Mouse (Mus musculus): ENCODE results near the gene 1700025C18Rik. TPM values are rescaled to one million over a fixed set of nuclear protein-coding genes. Genes with fewer than 3 reads are reported as not detected.

Gene 1700025C18Rik
- total RNA-seq (2014; fragmentation: Nextera tagmentation) (not detected in 2 replicates), total RNA-seq (2017) (not detected in 2 replicates)

DNA sequence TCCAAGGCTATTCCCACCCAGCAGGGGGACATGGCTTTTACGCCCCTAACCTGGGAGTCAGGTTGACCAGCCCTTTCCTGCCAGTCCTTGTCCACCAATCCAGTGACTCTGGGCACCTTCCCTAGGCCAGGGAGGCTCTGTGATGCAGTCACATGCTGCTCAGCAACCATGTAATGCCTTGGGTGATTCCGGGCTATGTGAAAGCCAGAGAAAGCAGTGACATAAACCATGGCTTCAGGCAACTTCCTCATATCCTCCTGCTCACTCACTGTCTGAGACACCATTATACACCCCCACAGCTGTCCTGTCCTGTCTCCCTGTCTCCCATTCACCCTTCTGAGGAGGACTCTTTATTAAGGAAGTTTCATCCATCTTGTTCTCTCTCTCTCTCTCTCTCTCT, at the start of gene 1700025C18Rik:
1700025C18Rik (minus strand) TSS at position 101 of the 400 bp plus-strand sequence.
- ATAC-seq (replicated peaks; ENCODE audit: poor library complexity, severe bottlenecking), result no peak

DNA sequence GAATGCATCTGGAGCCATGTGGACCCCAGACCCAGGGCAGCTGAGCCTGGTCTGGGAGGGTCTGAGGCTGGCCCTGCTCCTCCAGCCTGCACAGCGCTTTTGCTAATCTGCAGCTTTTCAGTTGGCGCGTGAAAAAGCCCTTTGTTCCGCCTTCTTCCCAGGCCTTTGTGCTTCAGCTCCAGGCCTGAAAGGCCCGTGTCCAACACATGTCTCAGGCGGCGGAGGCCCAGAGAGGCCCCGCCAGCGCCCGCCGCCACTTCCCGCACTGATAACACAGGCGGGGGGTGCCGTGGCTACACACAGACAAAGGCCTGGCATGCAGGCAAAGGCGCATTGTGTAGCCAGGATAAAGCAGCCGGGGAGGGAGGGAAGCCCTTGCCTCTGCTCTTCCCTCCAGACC, 45.5 kb upstream of the 1700025C18Rik start:
- ATAC-seq (replicated peaks; ENCODE audit: poor library complexity, severe bottlenecking), result no peak

DNA sequence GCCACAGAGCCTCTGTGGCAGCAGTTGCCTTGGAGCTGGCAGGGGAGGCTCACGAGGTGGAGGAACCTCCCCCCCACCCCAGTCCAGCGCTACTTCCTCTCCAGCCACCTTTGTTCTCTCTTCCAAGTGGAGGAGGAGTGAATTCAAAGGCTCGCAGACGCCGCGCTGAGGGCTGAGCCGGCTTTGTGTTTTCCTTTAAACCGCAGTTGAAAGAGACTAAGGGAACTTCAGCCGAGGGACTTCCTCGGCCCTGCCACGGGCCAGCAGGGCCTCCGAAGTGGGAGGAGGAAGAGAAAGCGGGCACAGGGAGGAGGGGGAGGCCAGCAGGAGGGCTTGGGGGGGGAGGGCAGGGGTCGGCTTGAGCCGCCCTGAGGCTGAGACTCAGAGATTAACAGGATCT, 43.0 kb upstream of the 1700025C18Rik start:
- peak; percentile 92 for ATAC-seq (replicated peaks; ENCODE audit: poor library complexity, severe bottlenecking)

DNA sequence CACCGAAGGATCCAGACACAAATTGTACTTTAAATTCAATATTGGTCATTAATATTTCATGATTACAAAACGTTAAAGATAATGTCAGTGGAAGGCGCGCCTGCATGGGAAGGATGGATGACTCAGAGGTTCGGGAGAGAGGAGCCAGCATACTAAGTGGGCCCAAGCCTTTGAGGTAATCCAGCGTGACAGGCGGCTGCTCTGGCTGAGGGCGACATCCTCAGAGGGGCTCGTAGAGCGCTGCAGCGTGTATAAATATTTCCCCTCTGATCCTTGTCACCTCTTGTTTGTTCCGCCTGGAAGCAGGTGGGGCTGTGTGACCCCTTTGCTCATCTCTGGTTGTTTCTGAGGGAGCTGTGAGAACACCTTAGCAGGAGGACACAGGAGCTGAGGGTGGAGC, 40.9 kb upstream of the 1700025C18Rik start:
- no peak for ATAC-seq (replicated peaks; ENCODE audit: poor library complexity, severe bottlenecking)

DNA sequence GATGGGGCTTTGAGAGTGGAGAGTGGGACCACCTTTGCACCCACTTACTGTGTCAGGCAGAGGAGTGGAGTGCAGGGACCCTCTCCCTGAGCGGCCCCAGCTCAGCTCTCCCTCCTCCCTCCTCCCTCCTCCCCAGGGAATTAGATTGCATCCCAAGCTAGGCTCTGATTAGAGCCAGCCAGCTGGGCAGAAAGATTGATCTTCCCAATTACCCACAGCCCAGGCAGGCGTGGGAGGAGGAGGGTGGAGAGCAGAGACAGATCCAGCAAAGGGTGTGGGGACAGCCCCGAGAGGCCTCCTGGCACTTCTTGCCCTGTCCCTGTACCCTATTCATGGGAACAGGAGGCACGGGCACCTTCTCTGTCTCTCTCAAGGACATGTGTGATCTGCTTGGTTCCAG, 38.6 kb upstream of the 1700025C18Rik start:
- no peak for ATAC-seq (replicated peaks; ENCODE audit: poor library complexity, severe bottlenecking)

DNA sequence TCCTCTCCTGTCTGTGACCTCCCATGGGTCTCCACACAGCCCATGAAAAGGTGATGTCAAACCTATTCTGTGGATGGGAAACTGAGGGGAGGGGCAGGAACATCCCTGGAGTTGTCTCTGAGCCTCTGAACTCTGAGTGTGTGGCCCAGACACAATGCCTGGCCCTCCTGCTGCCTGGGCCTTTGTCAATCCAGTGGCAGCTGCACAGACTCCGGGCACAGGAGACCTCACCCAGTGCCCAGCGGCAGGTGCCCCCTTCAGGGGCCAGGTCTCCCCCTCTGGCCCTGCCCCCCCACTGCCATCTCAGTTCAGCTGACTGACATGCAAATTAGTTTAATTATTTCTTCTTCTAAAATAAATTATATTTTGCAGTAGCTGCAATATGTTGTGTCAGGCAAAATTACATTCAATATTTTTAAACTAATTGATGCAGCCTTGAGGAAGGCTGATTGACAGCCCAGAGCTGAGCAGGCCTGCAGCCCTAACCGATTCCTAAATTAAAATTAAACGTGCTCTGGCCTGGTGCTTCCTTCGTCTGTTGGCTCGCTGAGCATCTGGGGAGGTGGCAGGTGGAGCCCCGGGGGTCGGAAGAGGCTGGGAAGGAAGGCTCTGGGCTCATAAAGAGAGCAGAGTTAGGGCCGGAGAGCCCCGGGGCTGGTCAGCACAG, 36.5 kb upstream of the 1700025C18Rik start:
- no peak for ATAC-seq (replicated peaks; ENCODE audit: poor library complexity, severe bottlenecking)

DNA sequence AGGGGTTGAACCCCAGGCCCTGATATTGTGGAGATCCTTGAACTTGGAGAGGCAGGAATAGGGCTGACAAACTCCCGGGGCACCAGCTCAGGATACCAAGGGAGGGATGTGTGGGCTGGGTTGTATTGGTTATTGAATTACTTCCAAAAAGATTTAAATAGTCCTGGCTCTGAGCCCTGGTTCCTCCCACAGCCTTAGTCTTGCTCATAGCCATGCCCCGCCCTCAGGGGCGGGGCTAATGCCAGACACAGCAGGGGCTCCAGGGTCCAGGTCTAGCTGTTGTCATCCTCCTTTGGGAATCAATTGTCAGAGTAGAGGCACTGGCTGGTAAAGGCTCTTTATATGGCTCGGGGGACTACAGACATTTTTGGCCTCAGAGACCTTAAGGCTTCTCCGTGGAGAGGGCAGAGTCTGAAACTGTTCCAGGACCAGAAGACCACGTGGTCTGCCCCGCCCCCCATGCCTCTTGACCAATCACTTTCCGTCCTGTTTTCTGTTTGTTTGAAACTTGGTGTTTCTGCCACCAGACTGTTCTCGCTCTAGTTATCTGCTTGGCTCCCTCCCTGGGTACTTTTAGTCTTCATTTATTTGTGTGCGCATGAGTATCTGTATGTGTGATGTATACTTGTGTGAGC, 30.8 kb upstream of the 1700025C18Rik start:
- no peak for ATAC-seq (replicated peaks; ENCODE audit: poor library complexity, severe bottlenecking)

DNA sequence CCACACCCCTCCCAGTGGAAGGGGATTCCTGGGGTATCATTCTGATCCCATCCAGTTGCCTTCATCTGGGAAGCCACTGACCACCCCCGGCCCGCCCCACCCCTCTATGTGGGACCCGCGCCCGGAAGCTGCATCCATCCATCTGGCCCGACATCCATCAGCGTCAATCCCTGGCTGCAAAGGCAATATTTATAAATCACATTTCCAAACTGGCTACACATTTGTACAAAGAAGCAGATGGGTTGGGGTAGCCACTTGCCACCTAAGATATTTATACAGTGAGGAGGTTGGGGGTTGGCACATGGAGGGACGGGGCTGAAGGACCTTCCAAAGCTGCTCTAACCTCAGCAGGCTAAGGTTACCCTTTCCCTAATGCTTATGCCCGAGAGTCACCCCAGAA, 30.2 kb upstream of the 1700025C18Rik start:
- ATAC-seq (replicated peaks; ENCODE audit: poor library complexity, severe bottlenecking), result no peak

DNA sequence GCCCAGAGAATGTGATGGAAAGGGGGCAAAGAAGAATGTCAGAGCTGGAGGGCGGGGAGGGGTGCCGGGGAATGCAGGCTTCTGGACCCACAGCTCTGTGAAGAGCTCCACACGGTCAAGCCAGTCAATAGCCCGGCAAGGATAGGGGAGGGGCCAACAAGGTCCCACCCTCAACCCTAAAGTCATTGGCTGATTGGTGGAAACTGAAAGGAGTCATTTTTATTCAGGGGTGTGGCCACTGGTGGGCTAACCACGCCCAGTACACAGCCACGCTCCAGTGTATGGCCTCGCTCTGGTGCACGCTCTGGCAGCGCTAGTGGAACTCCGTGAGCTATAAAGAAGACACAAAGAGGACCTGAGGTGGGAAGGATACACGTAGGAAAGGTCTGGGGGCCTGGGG, 23.2 kb upstream of the 1700025C18Rik start:
- peak; percentile 41 for ATAC-seq (replicated peaks; ENCODE audit: poor library complexity, severe bottlenecking)

DNA sequence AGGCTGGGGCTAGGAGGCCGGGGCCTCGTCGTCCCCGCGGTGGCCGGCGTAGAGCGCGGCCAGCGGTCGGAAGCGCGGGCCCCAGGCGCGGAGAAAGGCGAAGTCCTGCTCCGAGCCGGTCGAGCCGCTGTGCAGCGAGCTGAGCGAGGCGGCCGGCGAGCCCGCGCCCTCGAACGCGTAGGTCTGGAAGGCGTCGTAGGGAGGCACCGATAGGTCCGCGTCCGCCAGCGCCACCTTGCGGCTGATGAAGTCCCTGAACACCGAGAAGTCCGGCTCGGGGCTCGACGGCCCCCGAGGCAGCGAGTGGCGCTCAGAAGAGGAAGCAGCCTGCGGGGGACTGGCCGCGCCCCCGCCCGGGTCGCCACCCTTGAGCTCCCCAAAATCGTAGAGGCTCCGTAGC, 21.6 kb upstream of the 1700025C18Rik start:
- peak; percentile 90 for ATAC-seq (replicated peaks; ENCODE audit: poor library complexity, severe bottlenecking)

DNA sequence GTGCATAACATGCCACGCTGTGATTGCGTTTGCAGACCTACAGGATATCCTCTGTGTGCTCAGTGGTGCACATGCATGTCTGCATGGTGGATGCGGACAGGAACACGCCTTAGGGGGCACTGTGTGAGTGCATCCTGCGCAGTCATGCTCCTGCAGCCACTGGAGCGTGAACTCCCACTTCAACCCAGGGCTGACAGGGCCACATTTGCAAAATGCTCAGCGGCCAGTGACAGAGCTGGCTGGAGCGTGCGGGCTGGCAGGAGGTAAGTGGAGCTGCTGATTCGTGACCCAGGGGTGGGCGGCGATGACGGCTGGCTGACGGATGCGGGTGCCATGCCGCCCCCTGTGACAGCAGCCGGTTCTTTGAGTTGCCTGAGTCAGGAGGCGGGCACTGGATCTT, 16.0 kb upstream of the 1700025C18Rik start:
- ATAC-seq (replicated peaks; ENCODE audit: poor library complexity, severe bottlenecking), result no peak

DNA sequence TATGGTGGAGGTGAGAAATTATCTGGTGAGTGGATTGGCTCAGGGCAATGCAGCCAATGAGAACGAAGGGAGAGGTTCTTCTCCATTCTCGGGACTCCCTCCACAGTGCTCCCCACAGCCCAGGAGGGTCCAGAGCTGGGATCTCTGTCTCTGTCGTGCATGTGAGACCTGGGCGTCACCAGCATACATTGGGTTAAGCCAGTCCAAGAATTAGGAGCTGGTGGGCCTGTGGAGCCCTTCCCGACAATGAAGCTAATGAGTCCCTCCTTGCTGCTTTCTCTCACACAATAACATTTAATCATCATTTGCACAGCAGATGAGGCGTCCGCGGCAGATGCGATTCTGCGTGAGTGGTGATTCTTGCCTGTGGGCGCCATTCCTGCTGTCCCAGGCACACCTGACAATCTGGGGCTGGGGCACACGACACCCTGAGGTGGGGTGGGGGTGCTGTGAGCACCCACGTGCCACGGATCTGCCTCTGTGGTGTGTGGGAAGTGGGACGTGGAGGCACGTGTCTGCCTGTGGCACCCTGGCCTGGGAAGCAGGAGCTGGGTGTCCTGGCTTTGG, 15.0 kb upstream of the 1700025C18Rik start:
- no peak for ATAC-seq (replicated peaks; ENCODE audit: poor library complexity, severe bottlenecking)

DNA sequence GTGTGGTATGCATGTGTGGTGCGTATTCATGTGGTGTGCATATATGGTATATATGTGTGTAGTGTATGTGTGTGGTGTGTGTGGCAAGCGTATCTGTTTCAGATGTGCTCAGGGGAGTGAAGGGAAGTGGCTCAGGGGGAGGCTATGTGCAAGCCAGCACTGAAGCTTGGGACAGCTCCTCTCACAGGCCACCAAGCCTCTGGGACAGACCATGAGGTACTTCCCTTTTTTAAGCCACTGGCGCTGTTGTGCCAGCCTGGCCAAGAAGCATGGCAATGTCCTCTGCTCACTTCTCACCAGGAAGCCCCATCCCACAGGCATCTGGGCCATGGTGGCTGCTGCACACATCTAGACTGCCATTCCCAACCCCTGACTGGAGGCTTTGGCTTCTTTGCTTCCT, 12.4 kb upstream of the 1700025C18Rik start:
- ATAC-seq (replicated peaks; ENCODE audit: poor library complexity, severe bottlenecking), result peak; percentile 88

DNA sequence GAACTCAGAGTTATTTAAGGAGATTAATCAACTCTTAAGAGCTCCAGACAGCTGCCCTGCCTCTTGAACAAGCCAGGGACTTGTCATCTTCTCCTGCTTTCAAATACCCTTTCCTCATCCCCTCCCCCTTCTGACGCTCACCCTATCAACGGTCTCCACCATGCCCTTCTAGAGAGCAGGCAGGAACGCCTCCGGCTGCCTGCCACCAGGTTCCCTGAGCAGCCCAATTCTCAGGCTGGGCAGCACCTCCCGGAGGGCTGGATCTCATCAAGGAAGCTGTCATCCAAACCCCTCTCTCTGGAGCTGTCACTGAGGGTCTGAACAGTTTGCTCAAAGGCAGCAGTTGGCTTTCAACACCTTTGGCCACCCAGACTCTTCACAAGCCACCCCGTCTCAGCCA, 10.2 kb upstream of the 1700025C18Rik start:
- ATAC-seq (replicated peaks; ENCODE audit: poor library complexity, severe bottlenecking), result no peak

DNA sequence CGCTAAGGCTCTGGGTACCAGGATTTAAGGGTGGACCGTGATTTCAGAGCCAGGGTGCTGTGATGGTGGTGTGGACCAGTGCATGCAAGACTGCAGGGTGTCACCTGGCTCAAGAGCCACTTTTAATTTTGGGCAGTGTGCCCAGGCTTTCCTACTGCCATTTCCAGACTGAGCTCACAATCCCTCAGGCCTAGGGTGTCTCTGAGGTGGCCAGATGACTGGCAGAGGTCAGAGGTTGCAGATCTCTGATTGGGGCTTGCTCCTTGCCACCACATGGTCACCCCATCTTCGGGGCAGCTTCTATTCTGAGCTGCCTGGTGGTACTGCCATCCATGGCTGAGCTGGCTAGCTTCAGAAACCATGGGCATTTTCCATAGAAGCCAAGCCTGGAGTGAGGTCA, 8.3 kb upstream of the 1700025C18Rik start:
- no peak for ATAC-seq (replicated peaks; ENCODE audit: poor library complexity, severe bottlenecking)

DNA sequence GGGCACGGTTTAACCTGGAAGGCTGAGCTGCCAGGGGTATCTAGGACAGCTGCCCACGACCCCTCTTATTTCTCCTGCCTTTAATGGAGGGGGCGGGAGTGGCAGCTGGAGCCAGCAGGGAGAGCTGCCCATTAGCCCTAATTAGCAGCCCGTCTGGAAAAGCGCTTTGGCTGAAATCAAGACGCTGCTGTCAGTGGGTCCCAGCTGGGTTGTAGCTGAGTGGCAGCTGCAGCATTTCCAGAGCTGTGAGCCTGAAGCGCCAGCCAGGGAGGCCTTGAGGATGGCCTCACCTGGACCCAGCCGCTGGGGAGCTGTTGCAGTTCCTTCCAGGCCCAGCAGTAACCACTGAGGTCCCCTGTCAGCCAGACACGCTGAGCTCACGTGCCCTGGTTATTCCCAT, 5.8 kb upstream of the 1700025C18Rik start:
- ATAC-seq (replicated peaks; ENCODE audit: poor library complexity, severe bottlenecking), result no peak

DNA sequence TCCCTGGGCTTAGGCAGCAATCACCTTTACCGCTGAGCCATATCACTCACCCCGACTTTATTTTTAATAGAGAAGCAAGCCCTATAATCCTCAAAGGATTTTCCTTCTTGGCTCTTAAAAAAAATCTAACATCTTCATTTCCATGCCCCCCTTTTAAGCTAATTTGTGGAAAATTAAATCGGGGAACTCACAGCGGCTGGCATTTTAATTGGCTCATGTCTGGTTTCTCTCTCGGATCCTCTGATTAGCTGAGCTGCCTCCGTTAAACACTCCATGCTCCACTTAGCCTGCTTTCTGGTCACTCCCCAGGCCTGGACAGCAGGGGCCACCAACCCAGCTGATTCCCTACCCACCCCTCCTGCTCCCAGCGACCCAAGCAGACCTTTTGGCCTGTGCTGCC, 1.8 kb upstream of the 1700025C18Rik start:
- no peak for ATAC-seq (replicated peaks; ENCODE audit: poor library complexity, severe bottlenecking)

DNA sequence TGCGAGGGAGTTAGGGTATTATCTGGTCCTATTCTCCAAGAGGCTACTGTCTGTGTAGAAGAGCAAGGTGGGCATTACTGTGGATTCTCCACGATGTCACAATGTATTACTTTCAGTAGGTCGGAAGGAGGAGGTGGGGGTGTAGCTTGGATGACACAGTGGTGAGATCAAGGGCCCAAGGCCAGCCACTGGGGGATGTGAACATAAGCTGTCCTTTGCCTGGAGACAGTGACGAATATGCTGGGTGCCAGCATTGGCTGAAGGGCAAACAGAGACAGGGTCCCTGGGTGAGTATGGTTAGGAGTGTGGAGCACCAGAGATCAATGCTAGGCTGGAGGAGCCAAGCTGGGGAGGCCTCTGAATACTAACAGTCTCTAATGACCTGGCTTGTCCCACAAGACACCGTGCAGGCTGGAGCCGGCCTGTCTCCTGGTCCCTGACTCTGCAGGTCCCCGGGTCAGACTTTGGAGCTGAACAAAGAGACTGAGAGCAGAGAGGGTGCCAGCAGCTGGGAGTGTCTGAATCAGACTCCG, 949 bp upstream of the 1700025C18Rik start:
- no peak for ATAC-seq (replicated peaks; ENCODE audit: poor library complexity, severe bottlenecking)

DNA sequence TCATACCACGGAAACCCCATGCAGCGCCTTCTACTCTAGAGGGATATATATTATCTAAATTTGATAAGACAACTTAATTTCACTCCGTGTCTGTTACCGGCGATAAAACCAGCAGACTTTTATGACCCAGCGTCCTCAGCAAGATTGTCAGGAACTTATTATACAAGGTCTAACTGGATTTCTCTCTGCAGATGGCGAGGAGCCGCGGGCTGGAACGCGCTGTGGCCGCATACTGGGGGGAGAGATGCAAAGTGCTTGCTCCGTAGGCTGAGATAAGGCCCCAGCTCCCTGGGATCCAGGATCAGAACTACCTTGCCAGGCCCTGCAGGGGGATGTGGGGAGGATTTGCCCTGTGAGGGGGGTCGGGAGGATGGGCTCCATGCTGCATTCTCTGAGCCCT, 1.1 kb downstream of the 1700025C18Rik start:
- ATAC-seq (replicated peaks; ENCODE audit: poor library complexity, severe bottlenecking), result no peak

DNA sequence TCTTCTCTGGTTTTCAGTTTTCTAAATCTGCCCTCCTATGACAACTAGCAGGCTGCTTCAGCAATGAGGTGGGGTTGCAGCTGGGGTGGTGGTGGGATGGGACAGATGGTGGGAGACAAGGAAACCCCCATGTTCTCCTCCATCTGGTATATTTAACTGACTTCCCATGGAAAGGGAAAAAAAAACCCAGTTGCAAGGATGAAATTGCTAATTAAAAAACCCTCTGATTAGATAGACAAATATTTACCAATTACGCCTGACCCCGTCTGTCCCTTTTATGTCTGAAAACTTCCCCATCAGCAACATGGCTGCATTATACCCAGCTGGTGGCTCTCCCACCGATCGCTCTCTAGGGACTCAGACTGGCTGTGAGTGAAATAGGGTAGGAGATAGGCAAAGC, 3.9 kb downstream of the 1700025C18Rik start:
- ATAC-seq (replicated peaks; ENCODE audit: poor library complexity, severe bottlenecking), result no peak

DNA sequence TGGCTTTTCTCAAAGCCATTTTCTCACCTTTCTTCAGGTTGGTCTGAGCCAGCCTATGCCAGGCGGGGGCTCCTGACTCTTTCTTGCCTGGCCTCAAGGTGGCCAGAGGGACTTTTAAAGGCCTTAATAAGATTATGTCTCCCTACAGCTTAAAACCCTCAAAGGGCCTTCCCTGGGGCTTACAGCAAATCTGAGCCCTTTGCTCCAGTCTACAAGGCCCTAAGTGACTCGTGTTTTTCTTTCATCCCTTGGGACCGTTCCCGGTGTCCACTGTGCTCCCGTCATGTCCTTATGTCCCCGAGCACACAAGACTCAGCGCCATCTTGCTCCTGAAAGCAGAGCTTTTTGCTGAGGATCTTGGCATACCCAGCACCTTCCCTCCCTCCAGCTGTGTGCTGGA, 9.3 kb downstream of the 1700025C18Rik start:
- no peak for ATAC-seq (replicated peaks; ENCODE audit: poor library complexity, severe bottlenecking)

DNA sequence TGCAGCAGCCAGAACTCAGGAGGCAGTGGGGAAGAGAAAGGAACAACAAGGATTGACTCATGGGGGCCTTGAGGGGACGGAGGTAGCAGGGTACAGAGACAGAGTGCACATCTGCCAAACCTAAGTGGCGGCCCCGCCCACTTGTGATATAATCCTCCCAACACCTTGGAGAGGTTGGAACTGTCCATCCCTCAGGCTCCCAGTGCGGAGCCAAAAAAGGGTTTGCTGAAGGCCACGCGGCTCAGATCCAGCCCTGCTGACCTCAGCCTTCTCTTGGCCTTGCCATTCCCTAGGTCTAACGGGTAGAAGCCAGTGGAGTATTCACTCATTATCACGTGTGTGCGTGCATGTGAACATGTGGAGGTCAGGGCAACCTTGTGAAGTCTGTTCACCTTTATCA, 9.9 kb downstream of the 1700025C18Rik start:
- no peak for ATAC-seq (replicated peaks; ENCODE audit: poor library complexity, severe bottlenecking)

Measured in granulocyte monocyte progenitor cell, adult 5-6 weeks (primary cell).